Mouse (Mus musculus): Measurements from ENCODE around the gene Gm5089. TPM values are rescaled to one million over a fixed set of nuclear protein-coding genes. Genes with fewer than 3 reads are reported as not detected.

Gm5089 gene
- polyA plus RNA-seq, 1 experiment from 2014 or later = not detected

DNA sequence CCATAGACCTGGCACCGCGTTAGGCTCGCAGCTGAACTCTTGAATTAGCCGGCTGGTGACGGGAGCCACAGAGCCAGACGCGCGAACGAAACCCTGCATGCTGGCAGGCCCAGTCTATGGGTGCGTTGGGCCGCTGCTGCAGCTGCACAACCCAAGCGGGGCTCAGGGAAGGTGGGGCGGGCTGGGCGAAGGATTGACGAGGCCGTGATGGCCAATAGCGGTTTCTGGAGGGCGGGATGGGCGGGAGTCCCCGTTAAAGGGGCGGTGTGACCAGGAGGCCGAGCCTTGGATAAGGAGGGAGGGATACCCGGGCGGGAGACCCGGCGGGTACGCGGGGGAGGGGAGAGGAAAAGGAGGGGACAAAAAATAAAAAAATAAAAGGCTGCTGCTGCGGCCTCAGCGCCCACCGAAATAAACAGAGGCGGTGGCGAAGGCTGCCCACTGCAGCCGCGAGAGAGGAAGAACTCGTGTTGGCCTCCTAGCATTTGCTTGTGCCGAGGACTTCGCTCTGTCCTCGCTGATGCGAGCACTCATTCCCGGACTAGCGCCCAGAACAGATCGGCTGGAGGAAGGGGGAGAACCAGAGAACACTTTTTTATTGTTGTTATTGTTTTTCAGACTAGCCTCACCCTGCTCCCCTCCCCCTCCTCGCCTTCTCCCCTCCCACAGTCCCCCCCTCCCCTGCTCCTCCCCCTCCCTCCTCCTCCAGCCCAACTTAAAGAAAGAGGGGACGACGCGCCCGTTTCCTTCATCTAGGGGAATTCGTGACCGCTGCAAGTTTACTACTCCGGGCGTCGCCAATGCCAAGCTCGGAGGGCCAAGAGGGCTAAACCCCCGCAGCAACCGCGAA, 23.4 kb upstream of the Gm5089 start:
- peak; percentile 63 for ATAC-seq (ENCODE audit: low FRiP score, low TSS enrichment)
- Histone ChIP-seq H3K9me3 (ENCODE audit: control insufficient read depth, low read length) (no peaks in the 10 kb centered on the region), H3K4me1 (ENCODE audit: control insufficient read depth, insufficient read depth, low read length) (peaks cover 11% of the 10 kb centered on the region; the same call in 1 of the 2 replicates), H3K4me3 (ENCODE audit: low read length) (peak overlapping the region; percentile 29), H3K9ac (ENCODE audit: low read depth, low read length) (no peak overlapping the region), H3K27ac (ENCODE audit: low read depth, low read length) (no peak overlapping the region), H3K36me3 (ENCODE audit: control insufficient read depth, insufficient read depth, low read length) (no peaks in the 10 kb centered on the region), H3K27me3 (ENCODE audit: control insufficient read depth, insufficient read depth, low read length) (peaks cover 95% of the 10 kb centered on the region), H3K4me2 (replicated peaks; ENCODE audit: low read depth, low read length) (peak overlapping the region; percentile 38)
- under 1% methylated on average over 57 of the region's 57 CpGs for WGBS

DNA sequence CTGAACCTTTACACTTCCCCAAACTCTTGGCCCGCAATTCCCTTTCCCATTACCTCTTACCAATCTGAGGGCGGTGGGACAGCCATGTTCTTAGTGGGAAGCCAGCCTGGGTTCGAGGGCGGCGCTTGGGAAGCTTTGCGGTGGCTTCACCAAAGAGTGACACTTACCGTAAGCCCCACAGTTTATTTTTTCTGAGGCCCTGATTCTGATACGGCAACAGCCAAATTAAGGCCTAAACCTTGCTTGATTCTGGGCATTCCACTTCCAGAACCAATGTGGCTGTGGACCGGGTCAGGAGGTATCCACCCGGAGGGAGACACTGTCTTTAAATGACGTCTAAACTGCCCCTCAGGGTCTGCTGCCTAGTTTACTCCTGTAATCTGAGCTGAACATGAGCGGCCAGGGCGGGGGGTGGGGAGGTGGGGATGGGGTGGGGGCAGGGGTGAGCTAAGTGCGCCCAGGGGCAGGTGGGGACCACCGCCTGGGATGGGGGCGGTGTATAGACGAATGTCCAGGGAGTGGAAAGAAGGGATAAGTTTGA, 22.4 kb upstream of the Gm5089 start:
- Histone ChIP-seq H3K4me1 (ENCODE audit: control insufficient read depth, insufficient read depth, low read length) (peaks cover 11% of the 10 kb centered on the region; the same call in 1 of the 2 replicates), H3K36me3 (ENCODE audit: control insufficient read depth, insufficient read depth, low read length) (no peaks in the 10 kb centered on the region), H3K27ac (ENCODE audit: low read depth, low read length) (no peak overlapping the region), H3K9ac (ENCODE audit: low read depth, low read length) (no peak overlapping the region), H3K4me2 (replicated peaks; ENCODE audit: low read depth, low read length) (no peak overlapping the region), H3K9me3 (ENCODE audit: control insufficient read depth, low read length) (no peaks in the 10 kb centered on the region), H3K4me3 (ENCODE audit: low read length) (no peak overlapping the region), H3K27me3 (ENCODE audit: control insufficient read depth, insufficient read depth, low read length) (peaks cover 97% of the 10 kb centered on the region)
- ATAC-seq (ENCODE audit: low FRiP score, low TSS enrichment) = no peak
- WGBS = under 1% methylated on average over 17 of the region's 17 CpGs

DNA sequence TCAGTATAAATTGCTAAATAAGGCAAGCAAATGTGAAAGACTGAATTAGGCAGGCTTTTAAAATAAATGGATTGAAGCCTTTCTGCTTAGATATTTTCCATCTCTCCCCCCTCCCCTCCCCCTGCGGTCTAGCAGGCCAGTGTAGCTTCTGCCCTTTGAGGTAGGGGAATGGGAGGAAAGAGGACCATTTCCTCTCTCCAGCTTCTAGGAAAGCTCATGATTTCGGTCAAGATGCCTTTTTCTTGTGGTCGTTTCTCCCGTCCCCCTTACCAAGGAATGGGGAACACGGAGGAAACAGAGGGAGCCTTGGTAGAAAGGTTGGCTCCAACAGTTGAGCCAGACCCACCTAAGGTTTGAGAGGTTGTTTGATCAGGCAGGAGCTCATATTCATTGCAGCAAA, 21.7 kb upstream of the Gm5089 start:
- Histone ChIP-seq H3K4me3 (ENCODE audit: low read length) (no peak overlapping the region), H3K9ac (ENCODE audit: low read depth, low read length) (no peak overlapping the region), H3K4me1 (ENCODE audit: control insufficient read depth, insufficient read depth, low read length) (peaks cover 11% of the 10 kb centered on the region; the same call in 1 of the 2 replicates), H3K4me2 (replicated peaks; ENCODE audit: low read depth, low read length) (no peak overlapping the region), H3K27ac (ENCODE audit: low read depth, low read length) (no peak overlapping the region), H3K27me3 (ENCODE audit: control insufficient read depth, insufficient read depth, low read length) (peaks cover 97% of the 10 kb centered on the region), H3K36me3 (ENCODE audit: control insufficient read depth, insufficient read depth, low read length) (no peaks in the 10 kb centered on the region), H3K9me3 (ENCODE audit: control insufficient read depth, low read length) (no peaks in the 10 kb centered on the region)
- ATAC-seq (ENCODE audit: low FRiP score, low TSS enrichment) = no peak
- 4% methylated on average over 5 of the region's 5 CpGs for WGBS

DNA sequence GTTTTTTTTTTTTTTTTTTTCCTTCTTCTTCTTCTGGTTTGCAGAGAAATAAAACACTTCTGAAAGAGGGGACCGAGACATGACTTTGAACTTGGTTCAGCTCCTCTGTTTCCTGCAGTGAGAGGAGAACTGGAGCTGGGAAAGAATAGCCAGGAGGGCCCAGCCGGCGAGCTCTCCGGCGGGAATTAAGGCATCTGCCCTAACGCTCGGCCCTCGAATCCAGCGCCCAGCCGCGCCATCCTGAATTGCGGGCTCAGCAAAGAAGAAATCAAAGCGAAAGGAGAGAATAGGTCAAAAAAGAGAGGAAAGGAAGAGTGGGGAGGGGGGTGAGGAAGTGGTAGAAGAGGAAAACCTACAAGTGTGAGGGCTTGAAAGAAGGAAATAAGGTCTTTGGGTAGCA, 21.2 kb upstream of the Gm5089 start:
- Histone ChIP-seq H3K36me3 (ENCODE audit: control insufficient read depth, insufficient read depth, low read length) (no peaks in the 10 kb centered on the region), H3K27ac (ENCODE audit: low read depth, low read length) (no peak overlapping the region), H3K4me2 (replicated peaks; ENCODE audit: low read depth, low read length) (no peak overlapping the region), H3K9me3 (ENCODE audit: control insufficient read depth, low read length) (no peaks in the 10 kb centered on the region), H3K27me3 (ENCODE audit: control insufficient read depth, insufficient read depth, low read length) (peaks cover 97% of the 10 kb centered on the region), H3K9ac (ENCODE audit: low read depth, low read length) (no peak overlapping the region), H3K4me3 (ENCODE audit: low read length) (no peak overlapping the region), H3K4me1 (ENCODE audit: control insufficient read depth, insufficient read depth, low read length) (peaks cover 11% of the 10 kb centered on the region; the same call in 1 of the 2 replicates)
- ATAC-seq (ENCODE audit: low FRiP score, low TSS enrichment) = no peak
- WGBS = 0% methylated on average over 13 of the region's 13 CpGs

DNA sequence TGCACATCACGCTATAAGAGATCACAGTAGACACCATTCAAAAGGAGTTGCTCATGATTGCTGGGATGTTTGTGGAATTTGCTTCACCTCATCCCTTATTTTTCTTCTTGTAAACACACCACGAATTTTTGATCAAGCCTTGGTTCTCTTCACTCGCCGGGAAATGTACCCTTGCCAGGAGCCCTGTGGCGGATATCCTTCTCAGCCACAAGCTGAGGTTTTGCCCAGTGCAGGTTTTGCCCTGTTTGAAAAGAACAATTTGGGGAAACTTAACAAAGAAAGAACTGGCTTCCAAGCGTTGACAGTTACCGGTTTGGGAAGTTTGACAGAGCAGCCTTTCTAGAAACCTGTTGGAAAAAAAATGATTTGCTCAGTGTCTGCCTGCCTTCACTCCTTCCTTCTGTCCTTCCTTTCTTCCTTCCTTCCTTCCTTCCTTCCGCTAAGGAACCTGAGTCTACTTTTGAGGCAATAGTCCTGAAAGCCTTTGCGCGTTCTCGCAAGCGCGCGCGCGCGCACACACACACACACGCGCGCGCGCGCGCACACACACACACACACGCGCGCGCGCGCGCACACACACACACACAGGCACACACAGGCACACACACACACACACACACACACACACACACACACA, 20.7 kb upstream of the Gm5089 start:
- Histone ChIP-seq H3K9ac (ENCODE audit: low read depth, low read length) (no peak overlapping the region), H3K4me3 (ENCODE audit: low read length) (no peak overlapping the region), H3K27ac (ENCODE audit: low read depth, low read length) (no peak overlapping the region), H3K4me2 (replicated peaks; ENCODE audit: low read depth, low read length) (no peak overlapping the region), H3K27me3 (ENCODE audit: control insufficient read depth, insufficient read depth, low read length) (peaks cover 97% of the 10 kb centered on the region), H3K4me1 (ENCODE audit: control insufficient read depth, insufficient read depth, low read length) (peaks cover 11% of the 10 kb centered on the region; the same call in 1 of the 2 replicates), H3K36me3 (ENCODE audit: control insufficient read depth, insufficient read depth, low read length) (no peaks in the 10 kb centered on the region), H3K9me3 (ENCODE audit: control insufficient read depth, low read length) (no peaks in the 10 kb centered on the region)
- 11% methylated on average over 31 of the region's 31 CpGs for WGBS
- no peak for ATAC-seq (ENCODE audit: low FRiP score, low TSS enrichment)

DNA sequence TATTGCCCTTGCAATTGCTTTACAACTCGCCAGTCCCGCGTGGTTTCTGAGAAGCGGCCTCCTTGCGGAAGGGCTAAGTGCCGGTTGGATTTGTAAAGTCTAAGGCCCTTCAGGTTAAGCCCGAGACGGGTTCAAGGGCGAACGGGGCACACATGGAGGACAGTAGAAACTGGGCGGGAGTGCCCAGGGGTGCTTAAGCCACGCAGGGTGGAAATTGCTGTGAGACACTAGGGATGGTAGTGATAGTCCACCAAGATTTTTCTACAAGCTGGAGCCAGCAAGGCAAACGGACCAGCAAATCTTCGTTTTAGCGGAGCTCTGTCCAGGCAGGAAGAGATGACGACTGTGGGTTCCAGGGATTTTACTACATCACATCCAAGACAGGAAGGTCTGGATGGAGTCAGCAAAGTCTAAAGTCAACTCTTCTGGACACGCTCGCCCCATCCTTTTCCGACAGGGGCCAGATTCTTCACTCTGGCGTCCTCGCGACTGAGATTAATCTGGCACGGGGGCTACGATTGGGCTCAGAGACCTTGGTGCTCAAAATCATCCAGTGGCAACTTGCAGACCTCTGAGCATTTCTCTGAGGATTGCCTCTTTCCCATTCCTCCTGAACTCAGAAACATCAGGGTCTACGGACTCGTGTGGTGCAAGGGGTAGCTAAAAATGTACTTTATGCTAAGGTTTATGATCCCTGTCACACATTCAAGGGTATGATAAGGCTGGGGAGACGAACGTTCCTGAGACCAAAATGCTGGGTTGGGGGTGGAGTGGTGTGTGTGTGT, 18.2 kb upstream of the Gm5089 start:
- no peak overlapping the region for H3K4me3 ChIP-seq (ENCODE audit: low read length)
- H3K4me2 ChIP-seq (replicated peaks; ENCODE audit: low read depth, low read length) = no peak overlapping the region
- no peak overlapping the region for H3K27ac ChIP-seq (ENCODE audit: low read depth, low read length)
- 1% methylated on average over 28 of the region's 28 CpGs for WGBS
- no peak overlapping the region for H3K9ac ChIP-seq (ENCODE audit: low read depth, low read length)
- no peak for ATAC-seq (ENCODE audit: low FRiP score, low TSS enrichment)
- no peaks in the 10 kb centered on the region for H3K9me3 ChIP-seq (ENCODE audit: control insufficient read depth, low read length)
- no peaks in the 10 kb centered on the region for H3K36me3 ChIP-seq (ENCODE audit: control insufficient read depth, insufficient read depth, low read length)
- H3K27me3 ChIP-seq (ENCODE audit: control insufficient read depth, insufficient read depth, low read length) = peaks cover 97% of the 10 kb centered on the region
- H3K4me1 ChIP-seq (ENCODE audit: control insufficient read depth, insufficient read depth, low read length) = peaks cover 7% of the 10 kb centered on the region

DNA sequence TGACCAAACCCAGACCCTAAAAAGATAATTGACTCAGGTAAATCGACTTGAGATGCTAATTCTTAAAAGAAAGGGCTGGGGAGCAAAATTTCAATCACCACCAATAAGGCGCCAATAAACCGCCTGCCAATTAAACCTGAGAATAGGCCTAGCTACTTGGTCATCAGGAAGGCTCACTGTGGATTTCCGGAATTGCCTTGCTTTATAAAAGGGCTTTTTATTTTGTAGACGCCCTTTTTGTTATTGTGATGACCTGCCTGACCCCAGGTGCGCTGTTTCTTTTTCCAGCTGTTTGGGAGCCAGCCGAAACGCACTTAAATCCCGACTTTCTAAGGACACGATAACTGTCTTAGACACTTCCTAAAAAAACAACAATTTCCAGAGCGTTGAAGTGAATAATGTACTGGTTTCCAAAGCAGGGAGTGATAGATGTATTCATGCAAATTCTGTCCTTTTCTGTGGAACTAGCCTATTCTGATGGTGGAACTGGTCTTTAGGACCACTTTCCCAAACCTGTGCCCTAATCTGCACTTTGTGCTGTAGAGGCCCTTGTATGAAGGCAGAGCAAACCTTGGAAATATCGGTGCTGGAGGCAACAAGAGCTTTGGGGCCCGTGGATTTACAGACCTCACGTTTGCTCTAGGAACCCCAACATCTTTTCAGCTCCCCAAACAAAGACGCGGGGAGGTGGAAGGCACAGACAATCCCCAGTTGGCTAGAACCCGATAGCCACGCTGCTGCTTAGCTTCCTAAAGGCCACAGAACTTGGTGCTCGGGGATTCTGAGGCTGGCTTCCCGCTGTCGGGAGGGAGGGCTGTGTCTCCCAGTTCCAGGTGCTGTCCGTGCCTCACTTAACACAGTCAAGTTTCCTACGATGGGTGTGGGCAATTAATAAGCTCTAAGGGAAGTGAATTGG, 17.3 kb upstream of the Gm5089 start:
- ATAC-seq (ENCODE audit: low FRiP score, low TSS enrichment) = no peak
- H3K36me3 ChIP-seq (ENCODE audit: control insufficient read depth, insufficient read depth, low read length) = no peaks in the 10 kb centered on the region
- no peak overlapping the region for H3K27ac ChIP-seq (ENCODE audit: low read depth, low read length)
- no peaks in the 10 kb centered on the region for H3K9me3 ChIP-seq (ENCODE audit: control insufficient read depth, low read length)
- H3K4me2 ChIP-seq (replicated peaks; ENCODE audit: low read depth, low read length) = no peak overlapping the region
- peaks cover 97% of the 10 kb centered on the region for H3K27me3 ChIP-seq (ENCODE audit: control insufficient read depth, insufficient read depth, low read length)
- peaks cover 7% of the 10 kb centered on the region for H3K4me1 ChIP-seq (ENCODE audit: control insufficient read depth, insufficient read depth, low read length)
- 2% methylated on average over 23 of the region's 23 CpGs for WGBS
- no peak overlapping the region for H3K4me3 ChIP-seq (ENCODE audit: low read length)
- H3K9ac ChIP-seq (ENCODE audit: low read depth, low read length) = no peak overlapping the region

DNA sequence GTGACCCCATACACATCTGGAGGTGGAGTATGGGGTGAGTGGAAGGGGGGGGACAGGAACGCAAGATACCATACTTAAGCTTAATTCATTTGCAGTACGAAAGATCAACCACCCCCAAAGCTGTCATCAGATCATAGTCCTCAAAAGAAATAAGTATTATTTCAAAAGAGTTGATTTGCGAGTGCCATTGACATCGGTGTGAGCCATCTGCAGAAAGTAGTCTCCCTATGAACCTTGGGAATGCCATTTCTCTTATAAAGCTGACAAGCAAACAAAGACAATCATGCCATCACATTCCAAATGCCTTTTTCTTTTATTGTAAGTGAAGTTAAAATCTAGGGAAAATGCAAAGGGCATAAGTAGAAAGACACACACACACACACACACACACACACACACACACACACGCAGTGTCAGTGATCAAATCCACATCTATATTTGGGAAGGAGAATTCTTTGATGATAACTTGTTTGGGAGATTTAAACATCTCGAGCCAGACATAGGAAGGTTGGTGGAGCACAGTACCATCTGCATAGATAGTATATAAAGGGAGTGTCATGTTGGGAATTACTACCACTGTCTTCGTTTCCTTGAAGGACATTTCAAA, 15.9 kb upstream of the Gm5089 start:
- Histone ChIP-seq H3K36me3 (ENCODE audit: control insufficient read depth, insufficient read depth, low read length) (no peaks in the 10 kb centered on the region), H3K4me1 (ENCODE audit: control insufficient read depth, insufficient read depth, low read length) (peaks cover 7% of the 10 kb centered on the region), H3K27me3 (ENCODE audit: control insufficient read depth, insufficient read depth, low read length) (peaks cover 99% of the 10 kb centered on the region), H3K27ac (ENCODE audit: low read depth, low read length) (no peak overlapping the region), H3K4me2 (replicated peaks; ENCODE audit: low read depth, low read length) (no peak overlapping the region), H3K9ac (ENCODE audit: low read depth, low read length) (no peak overlapping the region), H3K9me3 (ENCODE audit: control insufficient read depth, low read length) (no peaks in the 10 kb centered on the region), H3K4me3 (ENCODE audit: low read length) (no peak overlapping the region)
- ATAC-seq (ENCODE audit: low FRiP score, low TSS enrichment) = no peak
- 44% methylated on average over 7 of the region's 7 CpGs for WGBS

All from kidney, embryonic 14.5 days (tissue).